Mouse (Mus musculus) midbrain, embryonic 16.5 days (tissue): ENCODE measurements around the gene Zfp770. TPM values are rescaled to one million over a fixed set of nuclear protein-coding genes. Genes with fewer than 3 reads are reported as not detected.

ENCODE experiments used
- ATAC-seq: fragments of 200-750 bp; cut with Nextera tagmentation; 2 replicates; pipeline ENCODE4 v1.8.0; 2017; ENCODE audit warnings: moderate TSS enrichment
- H3K27ac ChIP-seq: fragments of 300-500 bp; sonication (generic); 2 replicates; pipeline ENCODE4 v1.5.1; 2014; ENCODE audit warnings: mild to moderate bottlenecking, low read length, mixed read lengths
- H3K27me3 ChIP-seq: fragments of 300-500 bp; sonication (generic); 2 replicates; pipeline ENCODE4 v1.6.1; 2014; ENCODE audit warnings: low read depth, low read length, mixed read lengths; ENCODE audit not compliant: control insufficient read depth, insufficient read depth
- H3K36me3 ChIP-seq: fragments of 300-500 bp; sonication (generic); 2 replicates; pipeline ENCODE4 v1.6.1; 2014; ENCODE audit warnings: mild to moderate bottlenecking, low read length, moderate library complexity, mixed read lengths; ENCODE audit not compliant: control insufficient read depth, insufficient read depth
- H3K4me1 ChIP-seq: fragments of 300-500 bp; sonication (generic); 2 replicates; pipeline ENCODE4 v1.6.1; 2014; ENCODE audit warnings: mild to moderate bottlenecking, low read length, mixed read lengths; ENCODE audit not compliant: control insufficient read depth, insufficient read depth
- H3K4me2 ChIP-seq: fragments of 300-500 bp; sonication (generic); 2 replicates; pipeline ENCODE4 v1.6.1; 2014; ENCODE audit warnings: mild to moderate bottlenecking, low read length, mixed read lengths
- H3K4me3 ChIP-seq: fragments of 300-500 bp; sonication (generic); 2 replicates; pipeline ENCODE4 v1.5.1; 2014; ENCODE audit warnings: low read depth, mild to moderate bottlenecking, low read length, moderate library complexity, mixed read lengths
- H3K9ac ChIP-seq: fragments of 300-500 bp; sonication (generic); 2 replicates; pipeline ENCODE4 v1.6.1; 2014; ENCODE audit warnings: low read depth, low read length, mixed read lengths
- H3K9me3 ChIP-seq: fragments of 300-500 bp; sonication (generic); replicated peaks from 2 replicates; pipeline ENCODE4 v1.6.1; 2014; ENCODE audit warnings: mild to moderate bottlenecking, low read length, mixed read lengths; ENCODE audit not compliant: control insufficient read depth, poor library complexity, severe bottlenecking
- WGBS: fragments of 180-500 bp; shearing (Covaris S2); extraction: QIAGEN DNeasy Blood & Tissue Kit; methylation state at CpG from one replicate; pipeline ENCODE4 v1.1.7; 2014; 5-methylcytosine and 5-hydroxymethylcytosine counted together
- microRNA-seq: library from miRNA; unstranded; fragments of <30 nt; microRNA quantifications from one replicate; pipeline ENCODE4, GENCODE M21; 2017
- polyA plus RNA-seq: library from polyadenylated mRNA; unstranded; fragments of >200 nt; fragmentation: Nextera tagmentation; extraction: Ambion mirVana; gene quantifications from 2 replicates; pipeline ENCODE4 v1.2.1, GENCODE M21; 2015

The Zfp770 gene
- polyA plus RNA-seq, 1 experiment from 2014 or later: 6.3 TPM

- WGBS: 95% methylated on average over 1 of the region's 1 CpGs
- H3K36me3 ChIP-seq: peaks cover 42% of the 10 kb centered on the region
Observed at GRCm38 (mm10) chr2:114156639-114157038, 44.6 kb downstream of the Zfp770 start.

GRCm38 (mm10) chr2:114153247-114153646 is 48.0 kb downstream of the Zfp770 start:
- no peak overlapping the region for H3K27ac ChIP-seq
- H3K9me3 ChIP-seq: no peaks in the 10 kb centered on the region
- WGBS: 89% methylated on average over 6 of the region's 6 CpGs
- H3K27me3 ChIP-seq: no peaks in the 10 kb centered on the region
- H3K4me1 ChIP-seq: no peaks in the 10 kb centered on the region
- no peak overlapping the region for H3K4me2 ChIP-seq
- ATAC-seq: no peak
- H3K4me3 ChIP-seq: no peak overlapping the region
- H3K36me3 ChIP-seq: peaks cover 46% of the 10 kb centered on the region
- H3K9ac ChIP-seq: no peak overlapping the region

More at GRCm38 (mm10) chr2:114156639-114157038, 44.6 kb downstream of the Zfp770 start:
- Histone ChIP-seq H3K4me1 (no peaks in the 10 kb centered on the region), H3K27ac (no peak overlapping the region), H3K9me3 (no peaks in the 10 kb centered on the region), H3K9ac (no peak overlapping the region), H3K4me2 (no peak overlapping the region), H3K4me3 (no peak overlapping the region), H3K27me3 (no peaks in the 10 kb centered on the region)
- ATAC-seq: no peak

GRCm38 (mm10) chr2:114146864-114147458 is 54.3 kb downstream of the Zfp770 start:
- WGBS: 92% methylated on average over 15 of the region's 15 CpGs
- Histone ChIP-seq H3K4me2 (no peak overlapping the region), H3K27me3 (no peaks in the 10 kb centered on the region), H3K9me3 (no peaks in the 10 kb centered on the region), H3K36me3 (peaks cover 30% of the 10 kb centered on the region), H3K4me1 (no peaks in the 10 kb centered on the region), H3K4me3 (no peak overlapping the region), H3K9ac (no peak overlapping the region), H3K27ac (no peak overlapping the region)
- no peak for ATAC-seq

DNA sequence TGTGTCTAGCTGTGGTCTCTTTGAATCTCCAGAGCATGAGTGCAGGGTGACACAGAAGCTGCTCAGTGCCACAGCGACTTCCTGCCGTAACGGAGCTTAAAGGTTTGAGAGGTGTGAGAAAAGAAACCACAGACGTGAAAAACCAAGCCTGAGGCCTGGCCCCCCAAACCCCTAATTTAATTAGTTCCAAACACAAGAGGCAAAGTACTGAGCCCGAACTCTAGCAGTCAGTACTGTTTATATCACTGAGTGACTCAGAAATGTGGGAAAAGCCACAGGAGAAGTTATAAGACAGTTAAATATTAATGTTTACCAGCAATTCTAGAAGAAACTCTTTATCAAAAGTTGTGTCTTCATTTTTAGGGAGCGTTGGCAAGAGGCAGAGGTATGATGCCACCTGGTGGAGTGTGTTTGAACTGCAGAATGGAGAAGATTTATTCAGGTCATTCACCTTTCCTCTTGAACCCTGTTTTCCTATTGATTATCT is 55.9 kb downstream of the Zfp770 start:
- H3K36me3 ChIP-seq: peaks cover 38% of the 10 kb centered on the region
- H3K27ac ChIP-seq: no peak overlapping the region
- WGBS: 84% methylated on average over 6 of the region's 6 CpGs
- H3K27me3 ChIP-seq: no peaks in the 10 kb centered on the region
- H3K4me1 ChIP-seq: no peaks in the 10 kb centered on the region
- no peak overlapping the region for H3K9ac ChIP-seq
- no peak for ATAC-seq
- no peak overlapping the region for H3K4me2 ChIP-seq
- no peak overlapping the region for H3K4me3 ChIP-seq
- H3K9me3 ChIP-seq: no peaks in the 10 kb centered on the region

DNA sequence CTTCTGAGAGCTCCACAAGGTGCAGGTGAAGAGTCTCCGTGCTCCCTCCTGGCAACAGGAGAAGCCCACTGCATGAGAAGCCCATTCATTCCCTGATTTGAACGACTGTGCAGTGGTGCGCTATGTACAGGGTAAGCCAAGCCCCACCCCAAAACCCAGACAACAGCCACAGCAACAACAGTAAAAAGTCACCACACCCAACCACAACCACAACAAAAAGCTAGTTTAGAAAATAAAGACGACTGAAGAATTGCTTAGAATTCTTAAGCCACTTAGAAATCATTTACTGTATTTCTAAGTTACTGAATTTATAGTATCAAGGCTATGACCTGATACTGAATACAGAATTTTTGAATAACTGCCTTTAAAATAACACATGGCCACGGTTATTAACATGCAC is 56.4 kb downstream of the Zfp770 start:
- Histone ChIP-seq H3K9me3 (no peaks in the 10 kb centered on the region), H3K4me2 (no peak overlapping the region), H3K4me1 (no peaks in the 10 kb centered on the region), H3K27ac (no peak overlapping the region), H3K27me3 (no peaks in the 10 kb centered on the region), H3K9ac (no peak overlapping the region), H3K36me3 (peaks cover 39% of the 10 kb centered on the region), H3K4me3 (no peak overlapping the region)
- 93% methylated on average over 5 of the region's 5 CpGs for WGBS
- ATAC-seq: no peak

- H3K4me1 ChIP-seq: no peaks in the 10 kb centered on the region
- H3K27me3 ChIP-seq: no peaks in the 10 kb centered on the region
- no peak overlapping the region for H3K4me3 ChIP-seq
- no peaks in the 10 kb centered on the region for H3K9me3 ChIP-seq
- H3K27ac ChIP-seq: no peak overlapping the region
- no peak overlapping the region for H3K9ac ChIP-seq
- WGBS: 93% methylated on average over 6 of the region's 6 CpGs
- ATAC-seq: no peak
- no peak overlapping the region for H3K4me2 ChIP-seq
- H3K36me3 ChIP-seq: peaks cover 42% of the 10 kb centered on the region
Observed at GRCm38 (mm10) chr2:114143842-114144241, 57.4 kb downstream of the Zfp770 start.

Small RNA genes lying within 50 kb of the gene (microRNA-seq; reads per million reads assigned to microRNA genes)
- gene Mir7002: 0.69 reads per million

Other genes with a start within 250 kb of the Zfp770 start
- 10.5 and 11.9 TPM in 2 replicates for gene Gjd2, start 187.8 kb downstream of the Zfp770 start, polyA plus RNA-seq
- gene Actc1, start 147.9 kb downstream of the Zfp770 start, polyA plus RNA-seq: 0.51 and 0.97 TPM in 2 replicates
- gene Aqr, start 14.4 kb downstream of the Zfp770 start, polyA plus RNA-seq: 32.0 and 43.5 TPM in 2 replicates